Mouse (Mus musculus) cerebellum, adult 11-12 months (tissue): ENCODE data around the gene Syne2.

Experiments used
- DNase-seq: peaks from one replicate; pipeline ENCODE4 v3.0.0; 2022

Syne2 gene

DNA sequence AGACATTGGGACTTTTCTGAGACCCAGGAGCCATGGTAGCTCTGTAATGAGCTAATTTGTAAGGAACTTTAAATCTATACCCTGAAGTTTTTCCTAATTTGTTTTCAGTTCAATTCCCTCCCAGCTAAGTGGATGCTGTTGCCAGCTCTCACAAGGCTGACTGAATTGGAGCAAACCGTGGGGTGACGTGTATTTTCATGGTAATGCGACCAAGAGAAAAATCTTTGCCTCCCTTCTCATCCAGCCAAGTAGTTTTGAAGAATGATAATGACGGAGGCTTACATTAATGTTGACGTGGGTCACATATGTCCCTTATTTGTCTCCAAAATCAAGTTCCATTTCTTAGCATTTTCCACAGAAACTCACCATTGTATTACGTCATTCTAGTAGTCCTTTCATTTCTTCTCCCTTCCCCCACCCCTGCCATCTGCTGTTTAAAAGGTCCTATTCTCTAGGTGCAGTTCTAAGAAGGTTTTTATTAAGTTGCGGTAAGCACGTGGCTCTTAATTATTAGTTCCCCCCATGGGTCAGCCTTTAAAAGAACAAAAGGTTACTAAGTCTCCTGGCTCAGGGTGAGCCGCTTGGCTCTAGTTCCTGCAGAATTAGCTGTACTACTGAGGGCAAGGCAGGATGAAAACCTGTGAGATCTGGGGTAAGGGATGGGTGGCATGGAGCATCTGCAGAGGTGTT is 55.8 kb downstream of the Syne2 start:
- DNase-seq = no peak

DNA sequence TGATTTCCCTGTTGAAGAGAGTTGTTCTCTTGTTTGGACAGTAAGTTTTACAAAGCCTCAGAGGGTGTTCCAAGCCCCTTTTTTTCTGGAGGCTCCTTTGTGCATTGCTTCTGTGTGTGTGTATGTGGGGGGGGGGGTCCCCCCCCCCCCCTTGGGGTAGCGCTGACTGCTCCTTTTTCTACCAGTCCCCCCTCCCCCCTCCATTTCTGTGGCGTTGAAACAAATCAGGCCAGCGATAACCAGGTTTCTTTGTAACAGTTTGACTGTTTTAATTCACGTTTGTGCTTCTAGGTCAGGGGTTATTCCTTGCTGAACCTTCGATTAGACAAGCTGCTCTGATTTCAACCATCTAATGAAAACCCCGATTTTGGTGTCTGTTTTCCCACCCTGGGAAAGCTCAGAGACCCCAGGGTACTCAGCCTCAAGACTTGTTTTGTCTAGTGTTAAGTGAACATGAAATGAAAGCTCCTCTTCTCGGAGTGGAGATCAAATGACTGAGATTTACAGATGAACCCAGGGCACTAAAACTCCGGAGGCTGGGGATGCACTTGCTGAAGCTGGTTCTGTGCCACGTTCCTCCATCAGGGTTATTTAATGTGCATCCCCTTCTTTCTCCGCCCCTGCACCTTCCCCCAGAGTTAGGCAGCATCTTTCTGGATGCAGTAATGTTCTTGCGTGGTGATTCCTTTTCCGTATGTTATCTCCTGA is 56.5 kb downstream of the Syne2 start:
- DNase-seq = no peak

DNA sequence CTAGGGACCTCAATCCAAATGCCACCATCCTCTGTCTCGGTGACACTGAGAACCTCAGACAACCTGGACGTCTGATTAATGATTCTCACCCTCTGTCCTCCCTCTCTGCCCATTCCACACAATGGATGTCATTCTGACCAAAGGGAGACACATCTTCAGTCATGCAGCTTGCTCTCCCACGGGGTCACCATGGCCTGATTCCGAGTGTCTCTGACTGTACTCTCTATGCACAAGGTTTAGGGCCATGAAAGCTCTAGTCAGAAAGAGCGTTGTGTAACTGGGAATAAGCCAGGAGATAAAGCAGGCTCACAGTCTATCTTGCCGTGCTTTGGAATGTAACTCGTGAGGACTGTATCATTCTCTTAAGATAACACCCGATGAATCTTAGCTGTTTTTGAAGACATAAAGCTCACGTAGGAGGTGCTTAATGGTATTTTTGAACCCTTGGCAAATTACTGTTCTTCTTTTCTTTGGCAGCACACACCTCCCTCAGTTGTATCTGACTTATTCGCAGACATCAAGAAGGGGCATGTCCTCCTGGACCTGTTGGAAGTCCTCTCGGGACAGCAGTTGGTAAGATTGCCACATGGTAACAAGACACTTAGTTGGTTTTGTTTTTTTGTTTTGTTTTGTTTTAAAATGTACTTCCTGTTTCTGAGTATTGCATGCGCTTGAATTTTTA is 61.8 kb downstream of the Syne2 start:
- no peak for DNase-seq

DNA sequence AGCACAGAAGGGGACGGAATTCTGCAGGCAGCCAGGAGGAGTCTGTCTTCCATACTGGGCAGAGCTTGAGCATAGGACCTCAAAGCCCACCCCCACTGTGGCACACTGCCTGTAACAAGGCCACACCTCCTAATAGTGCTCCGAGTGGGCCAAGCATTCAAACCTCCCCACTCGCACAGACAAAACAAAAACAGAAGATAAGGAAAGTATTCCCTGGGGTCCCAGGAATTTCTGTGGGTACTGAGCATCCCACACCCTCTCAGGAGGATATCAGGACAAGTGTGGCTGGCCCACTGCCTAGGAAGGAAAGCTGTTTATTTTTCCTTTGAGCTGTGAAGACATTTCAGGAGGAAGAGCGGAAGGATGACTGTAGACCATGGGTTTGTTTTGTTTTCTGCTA is 63.6 kb downstream of the Syne2 start:
- no peak for DNase-seq

GRCm38 (mm10) chr12:75886161-75886560 is 68.2 kb downstream of the Syne2 start:
- DNase-seq = no peak

- no peak for DNase-seq
These were observed 69.0 kb downstream of the Syne2 start for GRCm38 (mm10) chr12:75886946-75887345.

GRCm38 (mm10) chr12:75888721-75889120 is 70.8 kb downstream of the Syne2 start:
- no peak for DNase-seq

- DNase-seq = no peak
These were observed 73.3 kb downstream of the Syne2 start for GRCm38 (mm10) chr12:75891206-75891605.

GRCm38 (mm10) chr12:75893392-75893791 is 75.5 kb downstream of the Syne2 start:
- no peak for DNase-seq

GRCm38 (mm10) chr12:75894316-75894997 is 76.5 kb downstream of the Syne2 start:
- DNase-seq = no peak

DNA sequence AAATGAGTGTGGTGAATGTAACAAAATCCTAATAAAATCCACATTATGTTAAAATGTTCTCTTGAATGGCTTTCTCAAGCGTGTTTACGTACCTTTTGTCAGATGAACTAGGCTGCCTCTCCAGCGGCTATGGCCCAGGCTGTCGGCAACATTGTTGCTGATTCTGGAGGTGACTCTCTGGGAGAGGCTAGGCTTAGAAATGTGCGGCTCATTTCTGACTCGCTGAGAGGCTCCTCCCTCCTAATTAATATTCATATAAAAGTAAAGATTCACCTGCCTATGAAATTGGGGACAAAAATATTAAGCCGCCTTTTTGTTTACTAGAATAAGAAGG is 77.0 kb downstream of the Syne2 start:
- no peak for DNase-seq

GRCm38 (mm10) chr12:75897793-75898192 is 79.9 kb downstream of the Syne2 start:
- no peak for DNase-seq

- no peak for DNase-seq
These were observed 83.8 kb downstream of the Syne2 start for GRCm38 (mm10) chr12:75901721-75902120.

- no peak for DNase-seq
These were observed 86.1 kb downstream of the Syne2 start for GRCm38 (mm10) chr12:75904068-75904467.

GRCm38 (mm10) chr12:75905304-75905703 is 87.4 kb downstream of the Syne2 start:
- DNase-seq = no peak

GRCm38 (mm10) chr12:75908466-75908865 is 90.5 kb downstream of the Syne2 start:
- no peak for DNase-seq

DNA sequence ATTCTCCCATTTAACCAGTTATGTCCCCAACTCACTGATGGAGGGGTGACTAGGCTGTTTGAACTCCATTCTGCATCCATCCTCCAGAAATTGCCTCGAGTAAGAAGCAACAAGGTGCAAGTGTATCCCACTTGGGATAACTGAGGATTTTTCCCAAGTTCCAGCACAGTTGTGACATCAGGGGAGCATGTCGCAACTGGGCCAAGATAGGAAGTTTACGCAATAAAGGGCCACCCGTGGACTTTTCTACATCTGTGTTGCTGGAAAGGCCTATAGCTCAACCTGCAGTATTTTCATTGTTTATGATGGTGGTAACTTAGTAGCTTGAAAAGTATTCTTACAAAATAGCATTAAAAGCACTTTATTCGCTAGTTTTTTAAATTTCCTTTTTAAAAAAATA is 97.8 kb downstream of the Syne2 start:
- no peak for DNase-seq

GRCm38 (mm10) chr12:75918415-75918814 is 100.5 kb downstream of the Syne2 start:
- DNase-seq = no peak

DNA sequence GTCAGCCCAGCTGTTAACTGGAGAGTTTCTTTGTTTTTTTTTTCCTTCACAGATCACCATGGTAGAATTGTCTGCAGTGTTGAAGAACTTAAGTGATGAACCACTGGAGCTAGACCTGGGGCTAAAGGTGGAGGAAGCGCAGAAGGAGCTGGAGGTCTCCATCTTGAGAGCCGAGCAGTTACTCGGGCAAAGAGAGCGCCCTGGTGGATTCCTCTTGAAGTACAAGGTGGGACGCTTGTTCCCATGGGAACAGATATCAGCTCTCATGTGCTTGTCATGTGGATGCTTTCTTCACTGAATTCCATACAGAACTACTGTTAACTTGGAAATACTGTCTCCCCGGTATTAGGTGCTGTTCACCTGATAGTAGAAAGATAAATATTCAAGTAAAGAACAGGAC is 101.0 kb downstream of the Syne2 start:
- peak; percentile 4 for DNase-seq

- DNase-seq = no peak
These were observed 105.0 kb downstream of the Syne2 start for GRCm38 (mm10) chr12:75922900-75923299.

DNA sequence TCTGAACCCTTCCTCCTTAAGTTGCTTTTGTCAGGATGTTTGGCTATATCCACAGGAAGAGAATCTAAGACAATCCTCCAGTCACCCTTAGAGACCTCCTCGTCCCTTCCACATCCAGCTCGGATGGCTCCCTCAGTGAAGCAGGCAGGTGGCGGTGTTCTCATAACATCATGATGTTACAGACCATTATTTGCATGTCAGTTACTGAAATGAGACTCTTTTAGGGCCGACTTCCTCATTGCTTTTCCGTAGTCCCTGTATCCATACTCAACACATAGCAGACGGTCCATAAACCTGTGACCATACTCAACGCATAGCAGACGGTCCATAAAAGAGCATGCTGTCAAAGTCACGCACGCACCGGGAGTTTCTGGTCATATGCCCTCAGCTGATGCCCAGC is 106.9 kb downstream of the Syne2 start:
- DNase-seq = no peak

- no peak for DNase-seq
These were observed 109.7 kb downstream of the Syne2 start for GRCm38 (mm10) chr12:75927596-75927995.

GRCm38 (mm10) chr12:75933561-75933960 is 115.6 kb downstream of the Syne2 start:
- no peak for DNase-seq

DNA sequence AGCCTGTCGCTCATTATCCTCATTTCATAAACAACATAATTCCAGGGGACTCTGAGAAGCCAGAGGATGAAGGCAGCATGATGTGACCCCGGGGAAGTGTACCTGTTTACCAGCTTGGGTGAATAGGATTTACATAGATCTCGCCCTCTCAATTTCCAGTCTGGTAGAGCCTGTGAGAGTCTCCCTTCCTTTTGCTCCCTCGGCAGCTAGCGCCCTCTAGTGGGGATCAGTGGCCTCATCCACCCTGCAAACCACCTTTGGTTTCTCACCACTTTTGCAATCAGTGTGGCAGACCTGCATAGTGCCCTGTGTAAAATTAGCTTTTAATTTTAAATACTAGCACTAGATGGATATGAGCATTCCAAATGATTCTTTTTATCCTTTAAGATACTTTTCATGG is 133.4 kb downstream of the Syne2 start:
- no peak for DNase-seq
